Mouse (Mus musculus) A20 (cell line): ENCODE data around the gene Gm28079.
"Not testable (repeated sequence)": the region's sequence is repeated elsewhere in the genome, so short reads cannot be mapped to it uniquely, and the experiment has no call there.

ENCODE experiments used
- DNase-seq: peaks from one replicate; pipeline ENCODE4 v3.0.0-alpha.2; 2011; ENCODE audit warnings: low read depth, low spot score

The Gm28079 gene

DNA sequence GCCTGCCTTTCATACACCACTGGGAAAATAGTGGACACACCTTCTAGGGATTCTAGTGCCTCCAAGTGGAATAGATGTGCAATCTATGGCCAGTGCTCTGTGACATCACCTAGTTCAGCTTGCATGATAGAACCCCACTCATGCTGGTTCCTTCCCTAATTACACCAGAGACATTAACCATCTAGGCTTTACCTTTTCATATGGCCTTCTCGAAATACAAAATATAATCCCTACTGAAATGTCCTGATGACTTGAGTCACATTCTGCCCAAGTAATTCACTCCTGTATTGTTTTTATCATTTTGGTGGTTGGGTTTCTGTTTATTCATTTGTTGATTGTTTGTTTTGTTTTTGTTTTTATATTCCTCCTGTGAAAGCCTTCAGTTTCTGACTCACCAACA lies at the start of gene Gm28079:
Gm28079 (minus strand) TSS at position 101 of the 400 bp plus-strand sequence.
- DNase-seq: not testable (repeated sequence)
